In the genomic region with DNA sequence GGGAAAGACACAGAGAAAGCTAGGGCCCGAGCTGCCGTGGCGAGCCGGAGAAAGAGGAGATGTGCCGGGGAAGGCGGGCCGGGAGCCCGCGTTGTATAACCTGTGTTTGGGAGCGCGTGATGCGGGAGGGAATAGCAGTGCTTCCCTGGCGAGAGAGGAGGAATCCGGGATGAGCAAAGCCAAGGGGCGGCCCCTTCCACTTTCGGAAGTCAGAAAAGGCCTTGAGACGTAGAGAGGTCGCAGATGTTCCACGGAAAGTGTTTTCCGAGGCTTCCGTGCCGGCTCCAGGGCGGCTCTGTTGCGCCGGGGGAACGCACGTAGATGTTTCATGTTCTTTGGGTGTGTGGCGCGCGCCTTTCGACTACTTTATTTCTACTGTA, we compare ENCODE assay signal across 9 mouse cellular contexts. TPM values are rescaled to one million over a fixed set of nuclear protein-coding genes. Genes with fewer than 3 reads are reported as not detected.
A peak's percentile ranks its signal among the peaks of the same experiment; 100 is the strongest.
DNase-seq lines count a peak whose midpoint lies in the region; ATAC-seq and TF ChIP-seq lines count a peak whose summit lies in the region.
"Had no signal": no experiment of that assay in that cellular context is flagged by ENCODE, and none has a peak within 500 bp of the region (broad histone marks: within the 10 kb centered on the region; RNA-seq: fewer than 3 reads in every experiment).

No protein-coding gene starts in this region.

- H3K4me2 ChIP-seq in limb, embryonic 15.5 days, result peak overlapping the region; percentile 54
- H3K4me2 ChIP-seq in midbrain, postnatal 0 days (ENCODE audit: low read depth, low read length, poor library complexity, severe bottlenecking), result peak overlapping the region; percentile 73

- H3K27ac ChIP-seq in layer of hippocampus, adult 2 months, result peak overlapping the region; percentile 99
- peak overlapping the region; percentile 94 for H3K27ac ChIP-seq in bone marrow macrophage, adult 2 months (ENCODE audit: insufficient read depth, low read depth, low read length)
- peak overlapping the region; percentile 96 for H3K27ac ChIP-seq in limb, embryonic 15.5 days
- peak overlapping the region; percentile 94 for H3K27ac ChIP-seq in midbrain, postnatal 0 days (ENCODE audit: low read depth, low read length)

- no peak for TF ChIP-seq POLR2A in bone marrow macrophage, adult 2 months (IDR thresholded peaks at IDR 0.05; ENCODE audit: borderline replicate concordance, low read depth, low read length)

- no peaks in the 10 kb centered on the region for H3K27me3 ChIP-seq in limb, embryonic 15.5 days
- H3K27me3 ChIP-seq in midbrain, postnatal 0 days (ENCODE audit: insufficient read depth, low read length), result no peaks in the 10 kb centered on the region

- peak overlapping the region; percentile 91 for H3K4me3 ChIP-seq in layer of hippocampus, adult 2 months
- H3K4me3 ChIP-seq in bone marrow macrophage, adult 2 months (ENCODE audit: insufficient read depth, low read length), result peak overlapping the region; percentile 99
- H3K4me3 ChIP-seq in limb, embryonic 15.5 days, result peak overlapping the region; percentile 91
- H3K4me3 ChIP-seq in midbrain, postnatal 0 days (ENCODE audit: low read depth, low read length), result peak overlapping the region; percentile 89

- under 1% methylated on average over 31 of the region's 31 CpGs for WGBS in limb, embryonic 15.5 days
- under 1% methylated on average over 31 of the region's 31 CpGs for WGBS in midbrain, postnatal 0 days

- DNase-seq in layer of hippocampus, adult 2 months (ENCODE audit: low spot score in 2 of 2), result peak in 1 of 2 experiments; percentile 60
- no peak for DNase-seq in layer of hippocampus, postnatal 25 days (ENCODE audit: extremely low spot score in 1 of 2, low spot score in 1 of 2)
- DNase-seq in gastrocnemius, adult 8-10 months (ENCODE audit: low spot score in 2 of 2), result peak; percentile 61 to 70
- peak; percentile 38 for DNase-seq in midbrain, postnatal 0 days (ENCODE audit: low spot score)
- no peak for DNase-seq in right cerebral cortex, postnatal 10 days (ENCODE audit: low spot score in 2 of 2)
- DNase-seq in urinary bladder, postnatal 10 days (ENCODE audit: low spot score), result no peak

- ATAC-seq in limb, embryonic 15.5 days (ENCODE audit: insufficient number of reproducible peaks, low FRiP score, low TSS enrichment, low read depth), result peak; percentile 23; the same call in 1 of the 2 replicates
- peak; percentile 57 for ATAC-seq in midbrain, postnatal 0 days (ENCODE audit: low FRiP score)

- no peak for TF ChIP-seq CTCF in layer of hippocampus, adult 2 months (conservative IDR thresholded peaks at IDR 0.05)
- TF ChIP-seq CTCF in bone marrow macrophage, adult 2 months (IDR thresholded peaks at IDR 0.05; ENCODE audit: low read depth, low read length), result no peak
- no peak for TF ChIP-seq CTCF in midbrain, postnatal 0 days (IDR thresholded peaks at IDR 0.05)

- H3K9ac ChIP-seq in limb, embryonic 15.5 days, result peak overlapping the region; percentile 87
- peak overlapping the region; percentile 84 for H3K9ac ChIP-seq in midbrain, postnatal 0 days (replicated peaks; ENCODE audit: low read length, poor library complexity, severe bottlenecking)

- H3K9me3 ChIP-seq in limb, embryonic 15.5 days, result no peaks in the 10 kb centered on the region
- no peaks in the 10 kb centered on the region for H3K9me3 ChIP-seq in midbrain, postnatal 0 days (ENCODE audit: low read length)

- H3K36me3 ChIP-seq in limb, embryonic 15.5 days, result 0 out of 2 replicates have a peak, but pooled peaks cover 6% of the 10 kb centered on the region
- no peaks in the 10 kb centered on the region for H3K36me3 ChIP-seq in midbrain, postnatal 0 days (ENCODE audit: insufficient read depth, low read length)

- peaks cover 14% of the 10 kb centered on the region for H3K4me1 ChIP-seq in bone marrow macrophage, adult 2 months (ENCODE audit: control insufficient read depth, insufficient read depth, low read length)
- H3K4me1 ChIP-seq in limb, embryonic 15.5 days, result peaks cover 13% of the 10 kb centered on the region
- H3K4me1 ChIP-seq in midbrain, postnatal 0 days (ENCODE audit: insufficient read depth, low read length), result no peaks in the 10 kb centered on the region; the same call in 1 of the 2 replicates

RNA-seq across cellular contexts. Expression of a gene that starts 0.5 kb away (rescaled TPM):
- total RNA-seq in layer of hippocampus, adult 2 months (2021), result 10 to 100 TPM; 64.8 to 76.0 TPM
- 10 to 100 TPM; 53.0 to 72.0 TPM for total RNA-seq in layer of hippocampus, postnatal 25 days (2021)
- 45.0 and 46.4 TPM in 2 replicates for polyA plus RNA-seq in bone marrow macrophage, adult 2 months (2012; ENCODE audit: insufficient read depth, insufficient read length, missing spikeins)
- total RNA-seq in gastrocnemius, adult 8-10 months (2022), result 10 to 100 TPM; 17.4 to 19.4 (median 19.1) TPM
- polyA plus RNA-seq in limb, embryonic 15.5 days (2015; fragmentation: Nextera tagmentation; extraction: Ambion mirVana), result 72.6 and 76.9 TPM in 2 replicates
- total RNA-seq in midbrain, postnatal 0 days (2014; rRNA removed), result 30.3 and 45.9 TPM in 2 replicates
- polyA plus RNA-seq in midbrain, postnatal 0 days (2015; fragmentation: Nextera tagmentation; extraction: Ambion mirVana), result 26.2 and 31.0 TPM in 2 replicates

RNA-seq across cellular contexts. Expression of a gene that starts 45.3 kb away (rescaled TPM):
- total RNA-seq in layer of hippocampus, adult 2 months (2021), result not detected
- total RNA-seq in layer of hippocampus, postnatal 25 days (2021), result not detected
- polyA plus RNA-seq in bone marrow macrophage, adult 2 months (2012; ENCODE audit: insufficient read depth, insufficient read length, missing spikeins), result not detected in 2 replicates
- total RNA-seq in gastrocnemius, adult 8-10 months (2022), result not detected
- 0.06 and 0.07 TPM in 2 replicates for polyA plus RNA-seq in limb, embryonic 15.5 days (2015; fragmentation: Nextera tagmentation; extraction: Ambion mirVana)
- total RNA-seq in midbrain, postnatal 0 days (2014; rRNA removed), result not detected in 2 replicates
- 0.16 TPM in 1 of 2 replicates, not detected in the other for polyA plus RNA-seq in midbrain, postnatal 0 days (2015; fragmentation: Nextera tagmentation; extraction: Ambion mirVana)
- total RNA-seq: heart, adult 18-20 months had no signal

Comparison
In these comparisons a context has a peak if more than half of its experiments do, and no peak if none do; other contexts are left out.
1. DNase-seq: peak in gastrocnemius, adult 8-10 months (2 of 2) and midbrain, postnatal 0 days (single experiment); none in layer of hippocampus, postnatal 25 days (0 of 2), right cerebral cortex, postnatal 10 days (0 of 2) and urinary bladder, postnatal 10 days (single experiment).
2. Peak in every context shown above with its lines, with median percentiles within 50 percentile points of each other: H3K27ac ChIP-seq and H3K4me3 ChIP-seq.